20 mouse cellular contexts compared by ENCODE assay signal in the genomic region with DNA sequence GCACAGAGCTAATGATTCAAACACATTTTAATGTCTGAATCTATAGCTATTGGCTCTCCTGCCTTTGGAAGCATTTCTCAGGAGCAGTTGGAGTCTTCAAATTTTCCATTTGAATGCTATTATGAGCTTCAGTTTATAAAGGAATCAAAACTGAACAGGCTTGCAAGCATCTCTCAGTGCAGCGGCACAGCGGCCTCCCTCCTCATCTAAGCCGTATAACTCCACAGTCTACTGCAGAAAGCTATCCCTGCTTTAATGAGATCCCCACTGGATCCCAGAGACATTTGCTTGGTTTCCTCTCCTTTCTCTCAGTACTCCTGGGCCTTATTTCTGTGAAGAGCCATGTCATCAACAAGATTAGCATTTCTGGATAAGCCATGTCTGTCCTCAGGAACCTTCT. TPM values are rescaled to one million over a fixed set of nuclear protein-coding genes. Genes with fewer than 3 reads are reported as not detected.
DNase-seq lines count a peak whose midpoint lies in the region; ATAC-seq and TF ChIP-seq lines count a peak whose summit lies in the region.
"Had no signal": no experiment of that assay in that cellular context is flagged by ENCODE, and none has a peak within 500 bp of the region (broad histone marks: within the 10 kb centered on the region; RNA-seq: fewer than 3 reads in every experiment).

No protein-coding gene starts in this region.

- H3K27me3 ChIP-seq in hindbrain, embryonic 16.5 days (replicated peaks; ENCODE audit: control insufficient read depth, insufficient read depth, low read length) = no peaks in the 10 kb centered on the region
- H3K27me3 ChIP-seq in hindbrain, embryonic 11.5 days (ENCODE audit: control insufficient read depth, insufficient read depth, low read length) = no peaks in the 10 kb centered on the region
- H3K27me3 ChIP-seq in midbrain, embryonic 15.5 days (replicated peaks) = no peaks in the 10 kb centered on the region
- H3K27me3 ChIP-seq in midbrain, embryonic 11.5 days (ENCODE audit: control insufficient read depth, insufficient read depth, low read length) = no peaks in the 10 kb centered on the region
- H3K27me3 ChIP-seq: embryonic facial prominence, embryonic 15.5 days; heart, embryonic 12.5 days; intestine, embryonic 15.5 days had no signal

- TF ChIP-seq POLR2A in brain, embryonic 14.5 days (IDR thresholded peaks at IDR 0.05; ENCODE audit: borderline replicate concordance, extremely low read depth, insufficient read depth, insufficient read length, poor library complexity, severe bottlenecking) = no peak

- 65% methylated on average over 3 of the region's 3 CpGs for WGBS in hindbrain, embryonic 16.5 days
- 87% methylated on average over 3 of the region's 3 CpGs for WGBS in hindbrain, embryonic 11.5 days
- WGBS in midbrain, embryonic 15.5 days = 48% methylated on average over 3 of the region's 3 CpGs
- 71% methylated on average over 3 of the region's 3 CpGs for WGBS in midbrain, embryonic 11.5 days

- H3K4me2 ChIP-seq in hindbrain, embryonic 16.5 days (ENCODE audit: low read length) = no peak overlapping the region
- no peak overlapping the region for H3K4me2 ChIP-seq in hindbrain, embryonic 11.5 days (replicated peaks; ENCODE audit: low read depth, low read length)
- H3K4me2 ChIP-seq in midbrain, embryonic 15.5 days = no peak overlapping the region
- H3K4me2 ChIP-seq in midbrain, embryonic 11.5 days = no peak overlapping the region
- H3K4me2 ChIP-seq: embryonic facial prominence, embryonic 15.5 days; heart, embryonic 12.5 days; intestine, embryonic 15.5 days had no signal

- no peak for DNase-seq in frontal cortex, postnatal 14 days (ENCODE audit: low spot score in 2 of 2)
- DNase-seq in hindbrain, embryonic 11.5 days (ENCODE audit: low spot score) = no peak
- no peak for DNase-seq in midbrain, embryonic 11.5 days (ENCODE audit: low spot score, missing footprints)
- DNase-seq in brain, embryonic 14.5 days (ENCODE audit: low read depth) = peak; percentile 48
- DNase-seq in adrenal gland, adult 18-20 months (ENCODE audit: low spot score in 2 of 2) = no peak
- DNase-seq: adrenal gland, postnatal 14 days; cerebellum, adult 2 months; cerebellum, postnatal 10 days; embryo, embryonic 11 days; gastrocnemius, adult 2 months; gastrocnemius, postnatal 25 days had no signal

- H3K4me3 ChIP-seq in hindbrain, embryonic 16.5 days (ENCODE audit: low read length) = no peak overlapping the region
- H3K4me3 ChIP-seq in hindbrain, embryonic 11.5 days (ENCODE audit: low read depth, low read length) = no peak overlapping the region
- H3K4me3 ChIP-seq in midbrain, embryonic 15.5 days = no peak overlapping the region
- H3K4me3 ChIP-seq in midbrain, embryonic 11.5 days (ENCODE audit: low read depth, low read length) = no peak overlapping the region
- H3K4me3 ChIP-seq: embryonic facial prominence, embryonic 15.5 days; erythroblast, embryonic 14.5 days; forebrain, embryonic 10.5 days; gastrocnemius, adult 2 months; heart, embryonic 12.5 days; intestine, embryonic 15.5 days had no signal

- peaks cover 4% of the 10 kb centered on the region; the same call in 1 of the 2 replicates for H3K4me1 ChIP-seq in hindbrain, embryonic 16.5 days (ENCODE audit: control insufficient read depth, insufficient read depth, low read depth, low read length)
- no peaks in the 10 kb centered on the region for H3K4me1 ChIP-seq in hindbrain, embryonic 11.5 days (replicated peaks; ENCODE audit: control insufficient read depth, insufficient read depth, low read length)
- H3K4me1 ChIP-seq in midbrain, embryonic 15.5 days = peaks cover 16% of the 10 kb centered on the region
- H3K4me1 ChIP-seq in midbrain, embryonic 11.5 days (ENCODE audit: control insufficient read depth, insufficient read depth, low read length) = peaks cover 4% of the 10 kb centered on the region; the same call in 1 of the 2 replicates
- H3K4me1 ChIP-seq: heart, embryonic 12.5 days; intestine, embryonic 15.5 days had no signal

- no peaks in the 10 kb centered on the region for H3K9me3 ChIP-seq in hindbrain, embryonic 16.5 days (ENCODE audit: control insufficient read depth, low read length)
- H3K9me3 ChIP-seq in hindbrain, embryonic 11.5 days (ENCODE audit: control insufficient read depth, low read length) = no peaks in the 10 kb centered on the region
- no peaks in the 10 kb centered on the region for H3K9me3 ChIP-seq in midbrain, embryonic 15.5 days
- no peaks in the 10 kb centered on the region for H3K9me3 ChIP-seq in midbrain, embryonic 11.5 days (ENCODE audit: control insufficient read depth, low read length)
- H3K9me3 ChIP-seq: embryonic facial prominence, embryonic 15.5 days; forebrain, embryonic 10.5 days; intestine, embryonic 15.5 days had no signal

- no peak for TF ChIP-seq CTCF in brain, embryonic 14.5 days (IDR thresholded peaks at IDR 0.05; ENCODE audit: borderline replicate concordance, extremely low read depth, insufficient read depth, insufficient read length)

- ATAC-seq in frontal cortex, adult (ENCODE audit: low TSS enrichment) = peak; percentile 74
- ATAC-seq in hindbrain, embryonic 16.5 days = peak; percentile 60; the same call in 1 of the 2 replicates
- no peak for ATAC-seq in hindbrain, embryonic 11.5 days (ENCODE audit: low FRiP score)
- no peak for ATAC-seq in midbrain, embryonic 15.5 days (replicated peaks)
- ATAC-seq in midbrain, embryonic 11.5 days (ENCODE audit: low FRiP score) = no peak
- ATAC-seq: forebrain, embryonic 14.5 days; intestine, embryonic 15.5 days had no signal

- H3K36me3 ChIP-seq in hindbrain, embryonic 16.5 days (ENCODE audit: control insufficient read depth, insufficient read depth, low read length) = no peaks in the 10 kb centered on the region
- H3K36me3 ChIP-seq in hindbrain, embryonic 11.5 days (ENCODE audit: control insufficient read depth, insufficient read depth, low read length) = no peaks in the 10 kb centered on the region
- no peaks in the 10 kb centered on the region for H3K36me3 ChIP-seq in midbrain, embryonic 15.5 days (replicated peaks)
- no peaks in the 10 kb centered on the region for H3K36me3 ChIP-seq in midbrain, embryonic 11.5 days (ENCODE audit: control insufficient read depth, insufficient read depth, low read length)
- H3K36me3 ChIP-seq: embryonic facial prominence, embryonic 15.5 days; forebrain, embryonic 10.5 days; heart, embryonic 12.5 days; intestine, embryonic 15.5 days had no signal

- no peak overlapping the region for H3K9ac ChIP-seq in hindbrain, embryonic 16.5 days (ENCODE audit: low read depth, low read length)
- H3K9ac ChIP-seq in hindbrain, embryonic 11.5 days (ENCODE audit: low read depth, low read length) = no peak overlapping the region
- H3K9ac ChIP-seq in midbrain, embryonic 15.5 days = no peak overlapping the region
- no peak overlapping the region for H3K9ac ChIP-seq in midbrain, embryonic 11.5 days (ENCODE audit: low read length)
- H3K9ac ChIP-seq: embryonic facial prominence, embryonic 15.5 days; heart, embryonic 12.5 days; intestine, embryonic 15.5 days had no signal

- H3K27ac ChIP-seq in hindbrain, embryonic 16.5 days (ENCODE audit: low read depth, low read length) = peak overlapping the region; percentile 4; the same call in 1 of the 2 replicates
- no peak overlapping the region for H3K27ac ChIP-seq in hindbrain, embryonic 11.5 days (ENCODE audit: low read depth, low read length)
- H3K27ac ChIP-seq in midbrain, embryonic 15.5 days = peak overlapping the region; percentile 6
- no peak overlapping the region for H3K27ac ChIP-seq in midbrain, embryonic 11.5 days (ENCODE audit: low read depth, low read length)
- H3K27ac ChIP-seq: embryonic facial prominence, embryonic 15.5 days; forebrain, embryonic 10.5 days; gastrocnemius, adult 2 months; intestine, embryonic 15.5 days had no signal

RNA-seq across cellular contexts. Expression of gene Tmx1, which starts 45.2 kb away (rescaled TPM):
- polyA plus RNA-seq in hindbrain, embryonic 16.5 days (2015; fragmentation: Nextera tagmentation; extraction: Ambion mirVana) = 148 and 153 TPM in 2 replicates
- polyA plus RNA-seq in hindbrain, embryonic 11.5 days (2014; fragmentation: Nextera tagmentation; extraction: Ambion mirVana) = 104 and 133 TPM in 2 replicates
- polyA plus RNA-seq in midbrain, embryonic 15.5 days (2015; fragmentation: Nextera tagmentation; extraction: Ambion mirVana) = 128 and 135 TPM in 2 replicates
- 135 and 150 TPM in 2 replicates for polyA plus RNA-seq in midbrain, embryonic 11.5 days (2014; fragmentation: Nextera tagmentation; extraction: Ambion mirVana)
- polyA plus RNA-seq in brain, embryonic 14.5 days (2012; rRNA removed) = 46.3 and 54.3 TPM in 2 replicates
- total RNA-seq in adrenal gland, adult 18-20 months (2021) = 10 to 100 TPM; 40.2 to 46.3 TPM

Comparison
In these comparisons a context has a peak if more than half of its experiments do, and no peak if none do; other contexts are left out.
1. ATAC-seq: peak in frontal cortex, adult (single experiment) and hindbrain, embryonic 16.5 days (single experiment); none in hindbrain, embryonic 11.5 days (single experiment), midbrain, embryonic 15.5 days (single experiment) and midbrain, embryonic 11.5 days (single experiment).
2. H3K27ac ChIP-seq: peak in hindbrain, embryonic 16.5 days (single experiment) and midbrain, embryonic 15.5 days (single experiment); none in hindbrain, embryonic 11.5 days (single experiment) and midbrain, embryonic 11.5 days (single experiment).